Mouse (Mus musculus): ENCODE data around the gene Ccnk.

The Ccnk gene

DNA sequence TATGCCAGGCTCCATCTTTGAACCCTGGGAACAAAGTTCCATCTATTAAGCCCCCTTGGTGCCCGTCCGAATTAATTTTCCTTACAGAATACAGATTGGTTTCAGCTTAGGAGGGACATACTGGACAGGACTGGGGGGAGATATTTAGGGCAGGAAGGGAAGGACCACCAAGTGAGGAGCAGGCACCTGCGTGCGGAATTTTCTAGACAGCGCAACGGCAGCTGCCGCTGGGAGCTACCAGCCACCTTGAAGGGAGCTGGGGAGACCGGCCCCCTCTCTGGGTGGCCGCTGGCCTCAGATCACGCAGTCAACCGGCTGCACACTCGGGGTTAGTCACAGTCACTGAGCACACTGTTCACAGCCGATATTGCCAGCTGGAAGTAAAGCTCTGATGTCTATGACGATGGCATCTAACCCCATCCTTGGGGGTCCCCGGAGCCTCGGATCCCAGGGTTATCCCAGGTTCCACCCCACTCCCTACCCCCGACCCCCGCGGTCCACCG, 62.9 kb downstream of the Ccnk start:
- intact Hi-C loops (cut with DNase I): no loop called here

DNA sequence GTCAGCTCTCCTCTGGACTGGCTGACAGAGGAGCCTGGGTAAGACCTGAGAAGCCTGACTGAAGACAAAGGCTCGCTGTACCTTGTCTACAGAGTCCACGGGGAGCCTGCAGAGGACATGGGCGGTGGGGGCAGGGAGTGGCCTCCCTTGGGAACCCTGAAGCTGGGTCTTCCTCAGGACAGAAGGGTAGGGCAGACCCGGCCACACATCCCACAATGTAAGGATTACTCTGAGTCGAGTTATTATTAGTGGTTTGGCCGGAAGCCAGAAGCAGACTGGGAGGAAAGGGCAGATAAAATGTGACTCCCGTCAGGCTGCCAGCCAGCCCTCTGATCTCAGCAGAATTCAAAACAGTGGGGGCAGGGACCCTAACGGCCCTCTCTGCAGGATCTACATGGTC, 65.4 kb downstream of the Ccnk start:
- intact Hi-C loops (cut with DNase I): no loop called here

DNA sequence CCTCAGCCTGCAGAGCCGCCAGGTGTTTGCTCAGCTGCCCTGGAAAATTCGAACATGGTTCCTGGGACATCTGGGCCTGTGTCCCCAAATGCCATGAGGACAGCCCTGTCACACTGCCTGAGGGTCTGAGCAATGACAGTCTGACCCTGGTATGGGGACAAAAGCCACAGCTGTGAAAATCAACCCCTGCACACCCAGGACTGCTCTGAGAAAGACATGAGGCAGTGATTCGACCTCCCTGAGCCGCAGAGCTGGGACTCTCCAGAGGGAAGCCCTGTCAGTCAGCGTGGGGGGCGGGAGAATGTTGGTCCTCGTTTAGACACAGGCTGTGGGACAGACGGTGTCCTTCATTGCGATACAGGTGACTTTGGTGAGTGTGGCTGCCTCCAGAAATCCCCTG, 66.2 kb downstream of the Ccnk start:
- intact Hi-C loops (cut with DNase I): no loop called here

DNA sequence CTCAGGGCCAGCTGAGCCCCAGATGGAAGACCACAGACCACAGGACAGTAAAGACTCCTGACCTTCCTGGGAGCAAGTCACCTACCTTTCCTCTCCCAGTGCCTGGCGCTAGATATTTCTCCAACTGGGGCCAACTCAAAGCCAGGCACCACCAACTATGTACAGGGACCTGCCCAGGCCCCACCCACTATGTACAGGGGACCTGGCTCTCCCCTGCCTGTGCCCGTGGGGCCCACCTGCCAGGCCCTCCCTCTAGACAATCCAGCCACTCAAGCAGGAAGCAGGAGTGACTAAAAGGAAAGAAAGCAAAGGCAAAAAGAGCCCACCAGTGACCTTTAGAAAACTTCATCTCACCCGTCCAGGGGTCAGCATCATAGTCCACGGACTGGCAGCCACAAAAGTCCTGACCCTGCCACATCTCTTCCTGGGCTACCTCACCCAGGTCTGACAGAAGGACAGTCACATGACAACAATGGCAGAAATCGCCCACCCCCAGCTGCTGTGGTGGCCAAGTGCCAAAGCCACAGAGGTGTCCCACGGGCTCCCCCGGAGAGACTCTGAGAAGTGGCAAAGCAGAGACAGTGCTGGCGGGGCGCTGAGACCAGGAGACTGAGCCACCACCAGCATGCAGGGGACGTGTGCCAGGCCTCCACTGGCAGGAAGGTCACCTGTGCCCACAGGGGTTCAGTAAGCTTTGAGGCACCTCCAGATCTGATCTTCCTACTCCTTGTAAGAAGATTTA, 67.6 kb downstream of the Ccnk start:
- intact Hi-C loops (cut with DNase I): no loop called here

DNA sequence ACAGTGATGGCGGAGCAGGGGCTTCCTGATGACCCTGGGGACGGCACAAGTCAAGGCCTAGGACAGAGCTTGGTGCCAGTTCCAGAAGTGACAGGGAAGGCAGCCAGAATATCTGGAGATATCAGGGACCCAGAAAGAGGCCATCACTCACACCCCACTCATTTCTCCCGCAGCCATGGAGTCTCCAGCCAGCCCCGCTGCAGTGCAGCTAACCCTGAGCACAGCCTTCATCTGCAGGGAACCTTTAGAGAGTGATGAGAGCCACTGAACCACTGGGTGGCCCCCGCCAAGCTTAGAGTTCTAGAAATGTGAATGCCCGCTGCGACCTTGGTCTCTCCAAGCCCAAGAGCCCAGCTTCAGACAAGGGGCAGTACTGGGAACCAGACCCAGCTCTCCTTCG, 69.6 kb downstream of the Ccnk start:
- intact Hi-C loops (cut with DNase I): no loop called here

DNA sequence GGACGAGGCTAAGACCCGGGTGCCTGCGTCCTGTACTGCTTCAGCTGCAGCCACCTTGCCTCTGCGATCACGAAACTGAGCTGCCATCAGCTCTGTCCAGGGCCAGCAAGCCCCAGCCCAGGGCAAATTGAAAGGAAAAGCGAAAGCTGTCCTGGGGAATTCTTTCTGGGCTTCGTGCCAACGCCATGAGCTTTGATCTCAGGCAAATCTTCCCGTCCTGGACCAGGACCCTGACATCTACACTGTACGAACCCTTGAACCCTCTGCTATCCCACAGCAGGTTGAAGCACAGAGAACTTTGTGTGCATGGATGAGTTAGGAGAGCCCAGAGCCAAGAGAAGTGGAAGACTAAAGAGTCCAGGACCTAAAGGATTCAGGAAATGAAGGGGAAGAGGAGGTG, 70.1 kb downstream of the Ccnk start:
- intact Hi-C loops (cut with DNase I): no loop called here

DNA sequence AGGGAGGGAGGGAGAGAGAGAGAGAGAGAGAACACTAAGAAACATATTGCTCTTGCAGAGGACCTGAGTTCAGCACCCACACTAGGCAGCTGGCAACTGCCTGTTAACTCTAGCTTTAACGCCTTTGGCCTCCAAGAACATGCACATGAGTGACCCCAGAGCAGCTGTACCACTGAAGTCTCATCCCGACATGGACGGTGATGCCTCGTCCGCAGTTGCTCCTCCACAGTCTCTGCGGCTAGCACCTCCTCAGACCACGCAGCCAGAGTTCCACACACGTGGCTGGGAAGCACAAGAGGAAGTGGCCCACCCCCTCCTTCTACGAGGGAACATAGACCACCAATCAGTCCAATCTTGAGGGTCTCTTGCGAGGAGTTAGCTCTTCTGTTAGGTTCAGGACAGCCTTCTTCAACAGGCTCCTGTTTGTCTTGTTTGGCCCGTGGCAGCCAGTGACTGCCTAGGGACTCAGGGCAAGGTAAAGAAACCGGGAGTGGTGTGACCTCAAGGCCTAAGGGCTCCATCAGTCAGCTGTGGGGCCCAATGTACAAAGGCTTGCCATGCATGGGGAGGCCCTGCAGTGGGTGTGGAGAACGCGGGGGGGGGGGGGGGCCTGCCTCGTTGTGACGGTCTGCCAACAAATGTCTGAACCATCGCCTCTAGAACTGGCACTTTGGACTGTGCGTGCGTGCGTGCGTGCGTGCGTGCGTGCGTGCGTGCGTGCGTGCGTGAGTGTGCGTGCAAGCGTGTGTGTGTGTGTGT, 71.8 kb downstream of the Ccnk start:
- intact Hi-C loops (cut with DNase I): no loop called here

DNA sequence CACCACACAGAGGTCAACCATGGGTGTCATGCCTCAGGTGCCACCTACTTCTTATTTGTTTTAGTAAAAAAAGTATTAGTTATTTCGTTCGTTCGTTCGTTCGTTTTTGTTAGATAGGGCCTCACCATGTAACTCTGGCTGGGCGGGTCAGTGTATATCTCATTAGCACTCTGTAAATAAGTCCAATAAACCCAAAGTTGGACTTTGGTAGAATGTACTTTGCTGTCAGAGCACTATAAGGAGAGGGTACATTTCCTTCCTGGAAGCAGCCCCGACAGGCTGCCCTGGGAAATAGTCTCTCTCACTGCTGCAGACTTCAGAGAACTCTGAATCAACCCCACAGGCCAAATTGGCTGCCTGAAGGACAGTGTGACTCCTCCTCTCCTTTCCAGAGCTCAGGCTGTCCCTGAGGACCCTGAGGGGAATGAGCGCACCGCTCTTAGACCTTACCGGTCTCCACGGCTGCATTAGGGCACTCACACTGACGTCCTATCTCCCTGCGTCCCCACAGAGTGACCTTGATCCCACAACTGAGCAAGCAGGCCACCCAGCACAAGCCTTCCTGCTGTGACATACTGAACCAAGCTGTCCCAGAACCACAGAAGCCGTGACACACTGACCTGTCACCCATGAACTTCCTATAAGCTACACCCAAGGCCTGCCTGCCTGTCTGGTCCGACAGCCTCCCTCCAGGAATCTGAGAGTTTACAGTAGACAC, 72.6 kb downstream of the Ccnk start:
- intact Hi-C loops (cut with DNase I): no loop called here

Data from adrenal gland (tissue).